Mouse (Mus musculus) megakaryocyte, embryonic 14.5 days (primary cell): ENCODE results near the gene Ppp2r5a.

ENCODE experiments used
- FLI1 ChIP-seq: IDR thresholded peaks from 2 replicates; pipeline ENCODE4 v1.6.1; 2012; ENCODE audit warnings: low read length, inconsistent platforms, mixed read lengths
- GATA1 ChIP-seq: IDR thresholded peaks from 3 replicates; pipeline ENCODE4 v1.6.1; 2012; ENCODE audit warnings: mixed read lengths, low read length, inconsistent platforms, borderline replicate concordance

- TF ChIP-seq GATA1 (no peak), FLI1 (no peak)
Observed at GRCm38 (mm10) chr1:191349486-191350037, 53.5 kb downstream of the Ppp2r5a start.
